Mouse (Mus musculus): Measurements from ENCODE around the gene Hnf4a.
"Not testable (repeated sequence)": the region's sequence is repeated elsewhere in the genome, so short reads cannot be mapped to it uniquely, and the experiment has no call there.

The Hnf4a gene

DNA sequence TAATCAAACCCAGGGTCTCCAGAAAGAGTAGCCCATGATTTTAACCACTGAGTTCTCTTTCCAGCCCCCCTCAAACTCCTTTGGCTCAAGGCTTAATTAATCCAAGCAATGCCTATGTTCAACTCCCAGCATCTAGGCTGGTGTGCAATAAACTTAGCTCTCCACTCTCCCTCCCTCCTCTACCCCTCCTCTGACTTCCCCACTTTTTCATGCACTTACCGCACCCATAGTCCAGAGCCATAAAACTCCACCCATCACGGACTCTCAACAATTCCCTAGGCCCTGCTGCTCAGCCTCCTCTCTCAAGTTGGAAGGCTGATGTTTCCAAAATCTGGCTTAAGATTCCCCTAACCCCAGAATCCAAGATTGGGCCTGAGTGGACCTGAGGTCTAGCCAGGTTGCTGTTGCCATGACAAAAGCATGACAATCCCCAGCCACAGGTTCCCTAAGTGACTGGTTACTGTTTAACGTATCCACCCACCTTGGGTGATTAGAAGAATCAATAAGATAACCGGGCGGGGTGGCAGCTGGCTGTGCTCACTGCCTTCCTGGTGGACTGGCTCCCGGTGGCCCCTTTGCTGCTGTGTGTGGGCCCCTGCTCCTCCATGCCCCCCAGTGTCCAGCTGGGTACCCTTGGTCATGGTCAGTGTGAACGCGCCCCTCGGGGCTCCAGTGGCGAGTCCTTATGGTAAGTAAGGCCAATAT, at the start of gene Hnf4a:
TSS of gene Hnf4a (plus strand) at position 509 of the 705 bp plus-strand sequence.
- DNase-seq (ENCODE audit: low spot score) = no peak

DNA sequence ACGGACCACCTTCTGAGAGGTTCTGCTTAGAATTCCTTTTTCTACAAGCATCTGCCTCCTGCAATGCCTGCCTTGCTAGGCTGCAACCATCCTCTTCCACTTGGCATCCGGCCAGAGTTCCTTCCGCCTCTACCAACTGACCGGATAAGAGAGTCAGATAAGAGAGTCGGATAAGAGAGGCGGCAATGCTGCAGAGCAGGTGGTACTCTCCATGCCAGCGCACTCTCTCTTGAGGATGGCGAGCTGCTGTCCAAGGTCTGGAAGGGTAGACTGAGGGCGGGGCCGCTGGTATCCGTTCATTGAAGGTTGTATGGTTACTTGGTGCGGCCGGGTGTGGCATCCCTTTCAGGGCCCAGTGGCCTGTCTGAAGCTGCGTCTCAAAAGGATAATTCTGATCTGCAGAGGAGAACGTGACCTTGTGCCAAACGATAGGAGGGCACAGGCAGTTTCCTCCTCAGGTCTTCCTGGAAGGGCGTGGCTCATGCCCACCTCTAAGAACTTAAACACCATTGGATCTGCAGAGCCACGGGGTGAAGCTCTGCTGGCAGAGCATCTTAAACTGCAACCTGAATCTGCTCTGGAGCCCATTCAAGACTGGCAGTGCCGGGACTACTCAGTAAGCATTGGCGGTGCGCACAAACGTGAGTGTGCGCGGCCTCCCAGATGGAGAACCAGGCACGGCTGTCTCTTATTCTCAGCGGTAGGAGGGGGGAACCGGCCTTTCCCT, 47.9 kb upstream of the Hnf4a start:
- DNase-seq (ENCODE audit: low spot score) = no peak

DNA sequence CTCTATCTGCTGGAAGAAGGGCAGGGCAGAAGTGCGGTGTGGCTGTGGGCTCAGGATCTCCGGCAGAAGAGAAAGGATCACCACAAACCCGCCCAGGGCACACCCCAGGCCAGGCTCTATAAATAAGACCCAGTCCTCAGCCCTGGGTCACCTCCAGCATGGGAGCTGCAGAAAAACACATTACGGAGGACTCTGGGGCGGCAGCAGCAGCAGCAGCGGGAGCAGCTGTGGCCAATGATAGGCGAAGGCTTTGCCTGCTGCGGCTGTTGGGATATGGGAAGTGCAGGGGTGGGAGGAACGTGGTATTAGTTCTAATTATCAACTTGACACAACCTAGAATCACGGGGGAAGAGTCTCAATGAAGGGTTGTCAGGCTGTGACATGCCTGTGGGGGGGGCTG, 47.2 kb upstream of the Hnf4a start:
- DNase-seq (ENCODE audit: low spot score) = no peak

DNA sequence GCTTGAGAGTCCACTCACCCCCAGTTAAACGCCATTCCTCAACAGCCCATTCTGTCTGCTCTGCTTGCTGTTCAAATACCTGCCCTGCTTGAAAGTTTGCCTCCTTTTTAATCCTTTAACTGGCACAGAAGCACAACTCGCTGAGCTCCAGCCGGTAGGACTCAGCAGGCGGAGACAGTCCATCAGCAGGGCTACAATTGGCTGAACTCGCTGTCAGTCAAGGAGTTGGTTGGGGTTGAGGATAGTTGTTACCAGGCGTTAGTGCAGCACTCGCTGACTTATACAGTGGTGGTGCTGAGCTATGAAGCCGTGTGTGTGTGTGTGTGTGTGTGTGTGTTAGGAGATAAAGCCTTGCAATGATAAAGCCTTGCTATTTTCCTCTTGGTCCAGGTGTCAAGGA, 46.0 kb upstream of the Hnf4a start:
- DNase-seq (ENCODE audit: low spot score) = no peak

DNA sequence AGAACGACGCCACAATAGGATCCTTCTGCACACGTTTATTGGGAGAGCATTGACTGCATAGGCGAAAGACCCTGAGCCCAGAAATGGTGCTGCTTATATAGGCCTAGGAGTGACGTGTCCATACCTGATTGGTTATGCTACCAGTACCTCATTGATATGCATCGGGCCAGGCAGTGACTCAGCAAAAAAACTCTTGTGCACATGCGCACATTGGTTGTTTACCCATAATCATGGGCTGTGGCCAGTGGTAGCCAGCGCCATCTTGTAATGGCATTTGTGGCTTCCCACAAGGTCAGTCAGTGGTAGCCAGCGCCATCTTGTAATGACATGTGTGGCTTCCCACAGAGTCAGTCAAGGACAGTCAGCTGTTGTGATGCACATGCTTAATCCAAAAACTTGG, 45.3 kb upstream of the Hnf4a start:
- not testable (repeated sequence) for DNase-seq (ENCODE audit: low spot score)

DNA sequence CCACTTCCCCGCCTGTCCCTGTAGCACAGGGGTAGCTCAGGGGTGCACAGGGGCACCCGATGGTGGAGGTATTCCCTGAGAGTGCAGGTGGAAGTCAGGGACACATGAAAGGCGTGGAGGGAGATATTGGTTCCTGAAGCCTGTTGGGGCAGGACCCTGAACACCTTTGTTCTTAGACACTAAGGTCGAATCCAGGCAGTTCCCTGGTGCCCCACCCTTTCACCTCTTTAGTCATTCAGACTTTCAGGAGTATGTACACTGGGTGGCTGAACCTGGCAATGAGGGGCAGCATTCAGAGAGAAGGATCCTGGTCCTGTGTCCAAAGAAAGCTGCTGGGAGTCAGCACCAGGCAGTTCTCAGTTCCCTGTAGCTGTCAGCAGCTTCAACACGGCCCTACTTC, 44.2 kb upstream of the Hnf4a start:
- DNase-seq (ENCODE audit: low spot score) = no peak

DNA sequence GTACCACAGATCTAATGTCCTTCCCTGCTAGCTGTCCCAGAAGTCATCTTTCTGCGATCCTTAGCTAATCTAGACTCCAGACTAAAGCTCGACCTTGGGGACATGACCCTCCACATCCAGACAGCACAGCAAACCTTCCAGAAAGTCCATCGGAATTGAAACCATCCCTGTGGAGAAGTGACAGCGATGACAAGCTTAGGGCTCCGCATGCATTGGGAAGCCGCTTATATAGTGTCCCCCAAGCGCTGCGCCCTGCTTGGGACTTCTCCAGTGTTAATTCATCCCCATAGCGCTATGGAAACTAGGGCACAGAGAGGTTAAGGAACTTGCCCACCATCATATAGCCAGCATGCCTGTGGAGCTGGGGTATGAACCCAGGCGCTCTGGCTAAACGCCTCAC, 43.8 kb upstream of the Hnf4a start:
- DNase-seq (ENCODE audit: low spot score) = no peak

DNA sequence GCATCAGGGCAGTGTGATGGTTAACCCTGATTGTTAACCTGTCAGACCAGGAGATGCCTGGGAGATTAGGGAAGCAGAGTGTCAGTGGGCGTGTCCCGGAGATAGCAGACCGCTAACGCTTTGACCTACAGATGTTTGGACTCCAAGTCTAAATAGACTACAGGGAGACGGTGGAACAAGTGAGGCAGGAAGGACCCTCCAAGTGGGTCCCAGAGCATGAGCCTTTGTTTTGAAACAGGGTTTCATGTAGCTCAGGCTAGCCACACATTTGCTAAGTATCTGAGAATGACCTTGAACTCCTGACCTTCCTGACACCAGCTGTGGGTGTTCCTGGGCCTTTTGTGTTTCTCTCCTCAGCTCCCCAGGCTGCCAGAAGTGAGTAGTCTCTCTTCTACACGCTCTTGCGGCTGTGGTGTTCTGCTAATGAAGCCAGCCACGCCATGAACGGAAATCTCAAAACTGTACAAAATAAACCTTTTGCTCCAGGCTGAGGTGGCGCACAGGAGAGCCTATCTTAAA, 43.3 kb upstream of the Hnf4a start:
- no peak for DNase-seq (ENCODE audit: low spot score)

DNA sequence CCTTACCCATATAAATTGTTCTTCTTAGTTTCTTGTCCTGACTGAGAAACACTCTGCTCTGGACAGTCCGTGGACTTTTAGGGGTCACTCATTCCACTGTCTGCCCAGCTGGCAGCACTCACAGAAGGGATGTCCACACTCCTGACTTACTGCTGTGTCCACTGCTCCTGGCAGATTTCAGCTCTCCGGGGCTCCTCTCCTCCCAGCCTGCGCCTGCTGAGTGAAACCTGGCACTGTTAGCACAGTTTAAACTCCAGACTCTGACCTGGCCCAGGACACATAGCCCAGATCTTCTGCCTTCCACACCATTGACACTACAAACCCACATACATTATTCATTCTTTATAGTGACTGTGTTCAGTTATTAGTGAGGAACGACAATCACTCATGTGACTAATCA, 42.6 kb upstream of the Hnf4a start:
- DNase-seq (ENCODE audit: low spot score) = no peak

DNA sequence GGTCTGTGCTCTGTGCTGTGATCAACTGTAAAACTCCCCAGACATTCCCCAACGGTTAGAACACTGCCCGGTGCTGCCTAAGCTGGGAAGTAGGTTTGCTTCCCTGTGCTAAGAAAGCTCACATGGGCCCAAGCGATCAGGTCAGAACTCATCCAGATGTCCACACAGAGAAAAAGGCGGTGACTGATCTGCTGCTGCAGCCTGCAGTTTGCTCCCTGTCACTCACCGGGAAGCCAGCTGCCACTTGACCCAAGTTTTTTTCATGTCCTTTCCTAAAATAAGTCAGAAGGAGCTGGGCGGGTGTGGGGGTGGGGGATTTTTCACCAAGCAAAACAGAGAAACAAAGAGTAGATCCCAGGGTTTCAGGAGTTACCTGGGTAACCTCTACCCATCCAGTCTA, 42.0 kb upstream of the Hnf4a start:
- no peak for DNase-seq (ENCODE audit: low spot score)

DNA sequence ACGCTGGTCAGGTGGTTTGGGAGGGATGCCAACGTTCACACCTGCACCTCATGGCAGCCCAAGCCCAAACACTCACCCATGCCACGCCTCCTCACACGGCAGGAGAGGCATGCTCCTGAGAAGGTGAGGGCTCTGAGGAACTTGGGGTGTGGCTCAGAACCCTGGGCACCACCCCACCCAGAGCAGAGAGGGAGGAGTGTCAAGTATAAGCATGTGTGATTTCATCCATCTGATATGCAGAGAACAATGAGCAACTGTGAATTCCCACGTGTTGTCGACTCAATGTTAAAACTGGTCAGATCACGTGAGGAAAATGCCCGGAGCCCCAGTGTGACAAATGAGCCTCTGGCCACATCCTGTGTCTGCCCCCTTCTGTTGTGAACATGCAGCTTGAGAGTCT, 39.8 kb upstream of the Hnf4a start:
- DNase-seq (ENCODE audit: low spot score) = no peak

DNA sequence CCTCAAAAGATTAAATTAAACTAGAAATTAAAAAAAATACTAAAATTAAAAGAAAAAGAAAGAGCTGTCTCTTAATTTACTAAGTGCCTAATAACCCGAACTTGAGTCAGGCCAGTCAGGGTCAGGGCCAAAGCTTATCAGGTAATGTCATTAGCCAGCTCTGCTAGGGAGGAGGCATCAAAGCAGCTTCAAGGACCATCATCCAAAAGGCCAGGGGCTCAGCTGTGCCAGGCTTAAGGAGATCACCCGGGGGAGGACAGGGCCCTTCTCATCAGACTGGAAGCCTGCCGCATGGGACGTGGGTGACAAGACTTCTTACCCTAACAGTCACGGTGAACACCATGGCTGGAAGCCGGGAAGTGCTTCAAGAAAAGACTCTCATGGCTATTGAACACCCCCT, 39.0 kb upstream of the Hnf4a start:
- DNase-seq (ENCODE audit: low spot score) = no peak

DNA sequence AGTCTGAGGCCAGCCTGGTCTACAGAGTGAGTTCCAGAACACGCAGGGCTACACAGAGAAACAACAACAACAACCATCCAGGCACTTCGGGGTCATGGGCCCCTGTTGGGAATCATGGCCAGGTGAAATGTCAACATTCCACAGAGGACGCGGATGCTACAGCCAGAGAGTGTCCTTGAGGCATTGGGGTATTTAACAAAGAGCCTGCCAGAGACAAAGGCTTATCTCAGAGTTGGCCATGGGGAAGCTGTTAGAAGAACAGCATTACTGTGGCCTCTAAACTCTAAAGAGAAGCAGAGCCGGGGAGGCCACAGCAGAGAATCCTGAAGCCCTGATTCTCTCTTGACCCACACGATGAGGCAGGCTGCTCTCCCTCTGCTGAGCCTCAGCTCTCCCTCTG, 37.7 kb upstream of the Hnf4a start:
- no peak for DNase-seq (ENCODE audit: low spot score)

DNA sequence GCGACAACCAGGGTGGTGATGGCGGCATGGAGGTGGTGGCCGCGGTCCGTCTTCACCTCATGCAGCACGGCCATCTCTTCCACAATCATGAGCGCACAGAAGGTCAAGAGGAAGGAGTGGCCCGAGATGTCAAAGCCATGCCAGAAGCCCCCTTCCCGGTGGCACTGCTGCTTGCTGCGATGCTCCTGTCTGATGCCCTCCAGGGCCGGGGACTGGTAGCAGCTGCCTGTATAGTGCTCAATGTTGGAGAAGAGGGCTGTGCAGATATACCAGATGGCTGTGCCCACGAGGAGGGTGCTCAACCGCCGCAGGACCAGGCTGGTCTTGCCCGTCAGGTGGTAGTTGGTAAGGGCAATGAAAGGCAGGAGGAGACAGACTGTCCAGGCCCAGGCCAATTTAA, 36.9 kb upstream of the Hnf4a start:
- DNase-seq (ENCODE audit: low spot score) = no peak

DNA sequence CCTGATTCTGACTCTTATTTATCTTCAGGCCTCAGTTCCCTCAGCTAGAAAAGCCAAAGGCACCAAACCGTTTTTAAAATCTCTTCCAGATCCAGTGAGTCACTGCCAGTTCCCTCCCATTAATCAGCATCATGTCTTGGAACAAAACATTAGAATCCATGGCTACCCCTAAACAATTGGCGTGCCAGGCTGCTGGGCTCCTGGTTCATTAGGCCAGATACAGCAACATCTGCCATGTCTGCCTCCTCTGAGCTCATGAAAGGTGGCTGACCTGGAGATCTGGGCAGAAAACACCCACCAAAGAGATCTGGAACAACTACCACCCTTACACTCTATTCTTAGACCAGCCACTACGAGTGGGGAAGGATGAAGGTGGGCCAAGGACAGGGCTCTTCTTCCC, 35.5 kb upstream of the Hnf4a start:
- DNase-seq (ENCODE audit: low spot score) = no peak

DNA sequence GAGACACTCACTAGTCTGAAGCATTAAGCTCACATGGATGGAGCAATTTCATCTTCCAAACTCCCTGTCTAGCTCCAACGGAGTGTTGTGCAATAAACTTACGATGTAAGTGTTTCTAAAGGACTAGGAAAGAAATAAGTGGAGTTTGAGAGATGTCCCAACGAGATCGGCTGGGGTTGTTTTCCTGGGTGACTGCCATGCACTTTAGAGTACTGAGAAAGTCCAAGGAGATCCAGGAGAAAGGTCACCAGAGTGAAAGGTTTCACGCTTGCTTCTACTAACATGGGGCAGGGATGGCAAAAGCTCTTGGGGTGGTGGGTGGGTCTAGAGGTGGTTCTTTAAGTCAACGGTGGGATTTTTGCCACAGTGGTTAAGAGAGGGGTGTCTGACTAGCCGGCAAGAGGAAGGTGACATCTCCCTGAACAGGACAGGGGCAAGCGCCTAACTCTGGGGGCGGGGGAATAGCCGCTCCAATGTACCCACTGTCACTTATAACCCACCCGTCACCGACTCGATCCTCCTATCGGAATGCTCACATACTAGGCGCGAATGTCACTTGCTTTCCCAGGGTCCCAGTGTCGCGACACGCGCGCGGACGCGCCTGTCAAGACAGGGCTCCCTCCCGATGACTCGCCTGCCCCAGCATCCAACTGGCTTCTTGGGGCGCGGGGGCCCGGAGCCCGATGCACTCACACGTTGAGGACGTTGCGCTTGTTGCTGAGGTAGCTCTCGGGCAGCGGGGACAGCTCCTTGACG, 34.7 kb upstream of the Hnf4a start:
- DNase-seq (ENCODE audit: low spot score) = no peak

DNA sequence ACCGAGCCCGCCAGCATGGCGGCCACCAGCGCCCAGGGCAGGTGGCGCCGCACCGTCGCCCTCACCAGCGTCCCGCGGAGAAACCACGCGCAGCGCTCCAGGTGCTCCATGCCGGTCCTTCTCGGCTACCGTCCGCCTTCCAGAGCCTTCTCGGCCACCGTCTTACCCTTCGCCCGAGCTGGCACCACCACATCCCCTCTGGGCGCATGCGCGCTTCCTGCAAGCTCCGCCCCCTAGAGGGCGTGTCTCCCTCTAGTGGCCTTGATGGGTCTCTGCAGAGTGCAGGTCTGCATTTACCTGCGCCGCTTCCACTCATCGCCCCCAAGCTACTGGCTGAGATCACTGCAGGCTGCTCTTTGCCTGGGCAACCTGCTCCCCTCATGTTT, 34.1 kb upstream of the Hnf4a start, which contains the start of gene Fitm2:
TSS of gene Fitm2 (minus strand) at position 164 of the 386 bp plus-strand sequence.
- DNase-seq (ENCODE audit: low spot score) = peak; percentile 96

DNA sequence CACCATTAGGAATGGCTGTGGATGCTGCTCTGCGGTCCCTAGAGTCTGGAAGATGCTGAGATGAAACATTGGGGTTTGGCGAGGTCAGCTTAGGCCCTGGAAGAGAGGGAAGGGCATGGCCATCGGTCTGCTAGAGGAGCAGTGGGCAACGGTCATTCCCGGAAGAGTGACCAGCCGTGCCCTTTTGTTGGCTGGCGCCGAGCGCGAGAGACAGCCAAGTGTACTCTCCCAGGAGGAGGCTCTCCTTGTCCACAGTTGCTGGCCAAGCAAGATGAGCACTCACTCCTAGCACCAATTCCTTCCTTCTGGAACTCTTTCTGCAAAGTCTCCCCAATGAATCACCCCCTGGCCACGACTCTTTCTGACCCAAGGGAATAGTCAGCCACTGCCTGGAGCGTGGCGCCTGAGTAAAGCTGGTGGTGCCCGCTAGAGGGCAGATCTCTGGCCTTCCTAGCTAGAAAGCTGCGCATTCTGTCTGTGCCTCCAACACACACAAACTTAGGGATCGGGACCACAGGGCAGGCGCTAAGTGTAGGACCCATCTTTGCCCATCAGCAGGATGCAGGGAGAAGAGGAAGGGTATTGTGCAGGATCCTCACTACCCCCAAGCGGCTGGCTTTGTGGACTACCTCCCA, 26.3 kb upstream of the Hnf4a start:
- DNase-seq (ENCODE audit: low spot score) = no peak

DNA sequence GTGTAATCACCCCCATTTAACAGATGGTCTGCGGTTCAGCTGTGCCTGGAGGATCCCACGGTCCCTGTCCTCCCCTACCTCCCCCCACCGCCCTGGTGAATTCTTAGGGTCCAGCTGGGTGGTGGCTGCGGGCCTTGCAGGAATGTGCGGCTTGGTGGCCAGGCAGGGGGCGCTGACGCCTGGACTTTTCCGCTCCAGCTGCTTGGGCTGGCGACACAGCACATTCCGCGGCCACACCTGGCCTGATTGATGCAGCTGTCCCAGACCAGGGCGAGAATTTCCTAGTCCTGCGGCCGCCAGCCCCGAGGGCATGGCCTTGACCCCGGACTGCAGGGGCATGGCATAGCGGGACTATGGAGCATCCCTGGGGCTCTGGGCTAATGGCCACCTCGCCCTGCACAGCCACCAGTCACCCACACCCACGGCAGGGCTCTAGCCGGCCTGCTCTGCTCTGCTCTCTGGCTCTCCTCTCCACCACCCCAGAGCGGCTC, 25.0 kb upstream of the Hnf4a start:
- no peak for DNase-seq (ENCODE audit: low spot score)

DNA sequence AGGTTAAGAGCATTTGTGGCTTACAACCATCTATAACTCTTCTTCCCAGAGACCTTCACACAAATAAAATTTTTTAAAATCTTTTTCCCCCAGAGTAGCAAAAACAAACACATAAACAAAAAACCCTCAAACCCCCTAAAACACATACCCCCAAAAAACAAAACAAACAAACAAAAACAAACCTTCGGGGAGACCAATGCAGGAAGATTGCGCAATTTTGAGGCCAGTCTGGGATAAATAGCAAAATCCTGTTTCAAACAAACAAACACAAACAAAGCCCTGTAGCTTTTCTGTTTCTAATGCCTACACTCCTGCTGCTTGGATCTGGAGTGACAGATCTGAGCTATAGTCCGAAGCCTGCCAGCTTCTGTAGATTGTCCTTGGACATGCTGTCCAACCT, 19.2 kb upstream of the Hnf4a start:
- DNase-seq (ENCODE audit: low spot score) = no peak

DNA sequence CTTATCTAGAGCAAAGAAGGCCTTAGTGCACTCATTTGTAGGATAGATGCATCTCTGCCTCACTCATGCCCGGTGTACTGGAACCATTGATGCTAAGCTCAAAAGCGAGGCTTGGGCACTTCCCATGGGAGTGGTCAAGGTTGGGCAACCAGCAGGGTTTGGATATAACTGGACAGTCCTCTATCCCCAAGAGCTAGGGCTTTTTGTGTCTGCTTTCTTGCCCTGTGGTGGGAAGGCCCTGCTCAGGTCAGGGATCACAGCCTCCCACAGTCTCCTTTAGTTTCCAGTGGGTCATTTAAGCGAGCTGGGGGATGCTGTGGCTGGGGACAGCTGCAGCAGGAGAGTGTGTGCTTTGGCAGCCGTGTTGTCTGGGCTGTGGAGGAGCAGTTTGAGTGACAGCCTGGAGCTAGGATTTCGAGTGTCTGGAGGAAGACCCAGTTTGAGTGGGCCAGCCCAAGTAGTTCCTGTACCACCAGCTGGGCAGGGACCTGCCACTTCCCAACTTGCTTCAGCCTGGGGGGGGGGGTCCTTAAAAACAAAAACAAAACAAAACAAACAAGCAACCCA, 16.8 kb upstream of the Hnf4a start:
- no peak for DNase-seq (ENCODE audit: low spot score)

DNA sequence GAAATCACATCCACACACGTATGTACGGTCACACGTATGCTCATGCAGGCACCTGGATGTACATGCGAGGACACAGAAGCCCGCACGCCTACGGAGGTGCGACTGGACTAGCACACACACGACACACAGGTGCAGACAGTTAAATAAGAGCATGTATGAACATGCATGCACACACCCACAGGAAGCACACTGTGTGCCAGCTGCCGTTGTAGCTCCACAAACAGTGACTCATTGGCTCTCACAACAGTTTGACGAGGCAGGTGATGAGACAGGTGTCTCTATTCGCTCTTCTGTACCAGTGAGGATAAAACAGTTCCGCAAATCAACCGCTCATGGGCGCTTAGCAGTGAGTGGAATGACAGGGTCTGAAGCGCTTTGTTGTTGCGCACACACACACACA, 16.0 kb upstream of the Hnf4a start:
- DNase-seq (ENCODE audit: low spot score) = no peak
